Mouse (Mus musculus) liver, adult 2 months (tissue): ENCODE results near the gene Mbnl3.

Source experiments
- CTCF ChIP-seq: fragments of 200-500 bp; IDR thresholded peaks from 2 replicates; pipeline ENCODE4 v1.5.1; 2011; ENCODE audit warnings: low read depth, low read length, control low read depth
- POLR2A ChIP-seq: fragments of 200-500 bp; IDR thresholded peaks from 2 replicates; pipeline ENCODE4 v1.6.1; 2011; ENCODE audit warnings: low read length, control low read depth; ENCODE audit not compliant: insufficient read depth; ENCODE audit errors: extremely low read depth

DNA sequence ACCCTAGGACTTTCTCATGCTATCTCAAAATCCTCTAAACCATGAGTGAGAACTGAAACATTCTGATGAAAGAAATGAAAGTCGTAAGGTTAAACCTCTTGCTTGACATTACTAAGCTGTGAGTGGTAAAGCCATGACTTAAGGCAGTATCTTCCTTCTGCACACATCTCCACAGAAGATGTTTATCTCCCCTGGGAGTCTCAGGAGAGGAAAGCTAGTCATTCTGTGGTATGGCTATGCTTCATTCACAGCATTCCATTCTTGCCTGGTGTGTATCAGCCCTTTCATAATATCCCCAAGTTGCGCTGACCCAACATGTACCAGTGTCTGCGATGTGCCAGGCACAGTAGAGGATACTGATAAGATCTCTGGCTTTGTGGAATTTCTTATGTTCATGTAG lies 38.4 kb downstream of the Mbnl3 start:
- TF ChIP-seq POLR2A (no peak), CTCF (no peak)
